Mouse (Mus musculus): Measurements from ENCODE around the gene Zfp423. TPM values are rescaled to one million over a fixed set of nuclear protein-coding genes. Genes with fewer than 3 reads are reported as not detected.
A peak's percentile ranks its signal among the peaks of the same experiment; 100 is the strongest.

Zfp423 gene
- 16.3 and 18.1 TPM in 2 replicates for polyA plus RNA-seq (2014; fragmentation: Nextera tagmentation; extraction: Ambion mirVana)

DNA sequence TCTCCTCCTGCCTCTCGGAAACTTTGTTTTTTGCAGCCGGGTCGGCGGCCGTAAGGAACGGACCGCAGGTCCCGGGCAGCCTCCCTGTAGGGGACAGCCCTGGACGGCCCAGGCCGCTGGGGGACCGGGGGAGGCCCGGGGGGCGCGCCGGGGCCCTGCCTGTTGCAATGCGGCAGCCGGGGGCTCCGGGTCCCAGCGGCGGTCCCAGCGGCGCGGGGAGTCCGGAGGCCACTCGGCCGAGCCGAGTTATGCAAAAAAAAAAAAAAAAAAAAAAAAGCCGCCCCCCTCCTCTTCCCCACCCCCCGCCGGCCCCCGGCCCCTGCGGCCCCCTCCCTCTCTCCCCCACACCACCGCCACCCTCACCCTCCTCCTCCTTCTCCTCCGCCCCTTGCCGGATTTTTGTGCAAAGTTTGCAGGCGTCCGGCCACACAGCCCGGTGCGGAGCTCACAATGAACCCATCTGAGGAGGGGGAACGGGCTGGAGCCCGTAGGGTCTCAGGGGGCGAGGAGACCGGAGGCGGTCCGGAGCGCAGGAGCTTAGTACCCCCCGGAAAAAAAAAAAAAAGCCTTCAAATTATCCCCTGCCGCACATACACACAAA, at the start of gene Zfp423:
Gene Zfp423, minus strand, starts transcription at position 276 of the 601 bp plus-strand sequence.
- ATAC-seq (ENCODE audit: insufficient read depth) = peak; percentile 16
- H3K4me1 ChIP-seq (ENCODE audit: insufficient read depth) = peaks cover 12% of the 10 kb centered on the region
- peak within 1 kb of the TSS; percentile 97 for H3K4me2 ChIP-seq
- no peaks in the 10 kb centered on the region for H3K36me3 ChIP-seq (ENCODE audit: insufficient read depth)
- peak within 1 kb of the TSS; percentile 98 for H3K27ac ChIP-seq (ENCODE audit: low read depth)
- peak within 1 kb of the TSS; percentile 79 for H3K4me3 ChIP-seq (ENCODE audit: low read depth, low read length)
- peak within 1 kb of the TSS; percentile 92 for H3K9ac ChIP-seq
- TF ChIP-seq CTCF (IDR thresholded peaks at IDR 0.05; ENCODE audit: low read depth) = no peak
- WGBS = under 1% methylated on average over 42 of the region's 48 CpGs
- peaks cover 32% of the 10 kb centered on the region for H3K27me3 ChIP-seq (ENCODE audit: insufficient read depth, low read length)
- DNase-seq = peak; percentile 81
- H3K9me3 ChIP-seq (ENCODE audit: low read depth, low read length) = no peaks in the 10 kb centered on the region

GRCm38 (mm10) chr8:88006811-88007210, 47.4 kb upstream of the Zfp423 start:
- Histone ChIP-seq H3K4me1 (ENCODE audit: insufficient read depth) (peaks cover 3% of the 10 kb centered on the region; the same call in 1 of the 2 replicates), H3K36me3 (ENCODE audit: insufficient read depth) (no peaks in the 10 kb centered on the region), H3K4me3 (ENCODE audit: low read depth, low read length) (no peak overlapping the region), H3K27ac (ENCODE audit: low read depth) (no peak overlapping the region), H3K4me2 (no peak overlapping the region), H3K9me3 (ENCODE audit: low read depth, low read length) (no peaks in the 10 kb centered on the region), H3K27me3 (ENCODE audit: insufficient read depth, low read length) (no peaks in the 10 kb centered on the region), H3K9ac (no peak overlapping the region)
- no peak for DNase-seq
- no peak for ATAC-seq (ENCODE audit: insufficient read depth)
- no peak for TF ChIP-seq CTCF (IDR thresholded peaks at IDR 0.05; ENCODE audit: low read depth)
- WGBS = 61% methylated on average over 5 of the region's 5 CpGs

DNA sequence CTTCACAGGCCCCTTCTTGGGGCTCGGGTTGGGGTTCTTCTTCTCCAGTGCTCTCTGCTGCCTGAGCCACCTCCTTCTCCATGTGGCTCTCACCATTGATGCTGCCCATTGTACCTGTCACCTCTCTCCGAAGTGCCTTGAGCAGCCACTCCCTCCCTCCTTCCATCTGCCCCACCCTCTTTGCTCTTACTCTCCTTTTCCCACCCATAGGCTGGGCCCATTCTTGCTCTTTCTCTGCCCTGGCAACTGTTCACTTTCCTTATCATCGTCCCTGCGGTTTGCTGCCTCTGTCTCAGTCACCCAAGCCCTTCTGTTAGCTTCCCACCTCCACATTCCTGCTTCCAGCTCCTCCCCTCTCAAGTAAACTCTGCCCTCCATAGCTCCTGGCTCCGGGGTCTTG, 25.4 kb upstream of the Zfp423 start:
- Histone ChIP-seq H3K9me3 (ENCODE audit: low read depth, low read length) (no peaks in the 10 kb centered on the region), H3K4me3 (ENCODE audit: low read depth, low read length) (no peak overlapping the region), H3K4me1 (ENCODE audit: insufficient read depth) (peaks cover 6% of the 10 kb centered on the region; the same call in 1 of the 2 replicates), H3K36me3 (ENCODE audit: insufficient read depth) (no peaks in the 10 kb centered on the region), H3K27ac (ENCODE audit: low read depth) (no peak overlapping the region), H3K27me3 (ENCODE audit: insufficient read depth, low read length) (no peaks in the 10 kb centered on the region), H3K9ac (no peak overlapping the region), H3K4me2 (0 out of 2 replicates have a peak overlapping the region, but pooled peaks have one; percentile 1)
- no peak for TF ChIP-seq CTCF (IDR thresholded peaks at IDR 0.05; ENCODE audit: low read depth)
- no peak for DNase-seq
- ATAC-seq (ENCODE audit: insufficient read depth) = 0 out of 2 replicates have a peak, but pooled peaks have one; percentile 24
- 9% methylated on average over 5 of the region's 5 CpGs for WGBS

GRCm38 (mm10) chr8:87984032-87984431, 24.6 kb upstream of the Zfp423 start:
- DNase-seq (no peak), ATAC-seq (ENCODE audit: insufficient read depth) (no peak)
- 41% methylated on average over 8 of the region's 8 CpGs for WGBS
- Histone ChIP-seq H3K4me2 (0 out of 2 replicates have a peak overlapping the region, but pooled peaks have one; percentile 7), H3K4me1 (ENCODE audit: insufficient read depth) (peaks cover 6% of the 10 kb centered on the region; the same call in 1 of the 2 replicates), H3K9me3 (ENCODE audit: low read depth, low read length) (no peaks in the 10 kb centered on the region), H3K4me3 (ENCODE audit: low read depth, low read length) (no peak overlapping the region), H3K27me3 (ENCODE audit: insufficient read depth, low read length) (no peaks in the 10 kb centered on the region), H3K36me3 (ENCODE audit: insufficient read depth) (no peaks in the 10 kb centered on the region), H3K9ac (no peak overlapping the region), H3K27ac (ENCODE audit: low read depth) (no peak overlapping the region)
- TF ChIP-seq CTCF (IDR thresholded peaks at IDR 0.05; ENCODE audit: low read depth) = no peak

- H3K27ac ChIP-seq (ENCODE audit: low read depth) = no peak overlapping the region
- H3K4me3 ChIP-seq (ENCODE audit: low read depth, low read length) = no peak overlapping the region
- no peaks in the 10 kb centered on the region for H3K36me3 ChIP-seq (ENCODE audit: insufficient read depth)
- no peak for DNase-seq
- H3K27me3 ChIP-seq (ENCODE audit: insufficient read depth, low read length) = no peaks in the 10 kb centered on the region
- no peak overlapping the region for H3K4me2 ChIP-seq
- H3K9me3 ChIP-seq (ENCODE audit: low read depth, low read length) = no peaks in the 10 kb centered on the region
- 81% methylated on average over 4 of the region's 4 CpGs for WGBS
- ATAC-seq (ENCODE audit: insufficient read depth) = no peak
- H3K9ac ChIP-seq = no peak overlapping the region
- TF ChIP-seq CTCF (IDR thresholded peaks at IDR 0.05; ENCODE audit: low read depth) = no peak
- peaks cover 6% of the 10 kb centered on the region; the same call in 1 of the 2 replicates for H3K4me1 ChIP-seq (ENCODE audit: insufficient read depth)
Observed at GRCm38 (mm10) chr8:87982936-87983335, 23.5 kb upstream of the Zfp423 start.

- Histone ChIP-seq H3K9me3 (ENCODE audit: low read depth, low read length) (no peaks in the 10 kb centered on the region), H3K4me3 (ENCODE audit: low read depth, low read length) (no peak overlapping the region), H3K36me3 (ENCODE audit: insufficient read depth) (no peaks in the 10 kb centered on the region), H3K27ac (ENCODE audit: low read depth) (peak overlapping the region; percentile 64; the same call in 1 of the 2 replicates), H3K4me1 (ENCODE audit: insufficient read depth) (peaks cover 17% of the 10 kb centered on the region), H3K27me3 (ENCODE audit: insufficient read depth, low read length) (no peaks in the 10 kb centered on the region), H3K9ac (peak overlapping the region; percentile 52), H3K4me2 (peak overlapping the region; percentile 69)
- ATAC-seq (ENCODE audit: insufficient read depth) = peak; percentile 57; the same call in 1 of the 2 replicates
- 15% methylated on average over 1 of the region's 1 CpGs for WGBS
- peak; percentile 70 for DNase-seq
- no peak for TF ChIP-seq CTCF (IDR thresholded peaks at IDR 0.05; ENCODE audit: low read depth)
Observed at GRCm38 (mm10) chr8:87975466-87975809, 16.0 kb upstream of the Zfp423 start.

- peak; percentile 62 for DNase-seq
- H3K9me3 ChIP-seq (ENCODE audit: low read depth, low read length) = no peaks in the 10 kb centered on the region
- peak; percentile 62 for ATAC-seq (ENCODE audit: insufficient read depth)
- H3K27me3 ChIP-seq (ENCODE audit: insufficient read depth, low read length) = no peaks in the 10 kb centered on the region
- peak overlapping the region; percentile 64 for H3K27ac ChIP-seq (ENCODE audit: low read depth)
- H3K4me2 ChIP-seq = peak overlapping the region; percentile 69
- no peaks in the 10 kb centered on the region for H3K36me3 ChIP-seq (ENCODE audit: insufficient read depth)
- WGBS = 2% methylated on average over 24 of the region's 24 CpGs
- peaks cover 17% of the 10 kb centered on the region for H3K4me1 ChIP-seq (ENCODE audit: insufficient read depth)
- peak overlapping the region; percentile 52 for H3K9ac ChIP-seq
- TF ChIP-seq CTCF (IDR thresholded peaks at IDR 0.05; ENCODE audit: low read depth) = no peak
- H3K4me3 ChIP-seq (ENCODE audit: low read depth, low read length) = peak overlapping the region; percentile 26
Observed at GRCm38 (mm10) chr8:87974759-87975465, 15.5 kb upstream of the Zfp423 start.

Measured in lung, embryonic 14.5 days (tissue).